Mouse (Mus musculus) layer of hippocampus, adult 8-10 months (tissue): ENCODE data around the gene Elavl4. TPM values are rescaled to one million over a fixed set of nuclear protein-coding genes. Genes with fewer than 3 reads are reported as not detected.

Source experiments
- DNase-seq, 2 experiments: peaks; one replicate each; pipeline ENCODE4 v3.0.0; 2022; ENCODE audit warnings: low spot score in 2 of 2
- total RNA-seq, 4 experiments: library from RNA; stranded (reverse); gene quantifications; 2 replicates each; pipeline ENCODE4 v1.2.4; 2022

Gene Elavl4
- total RNA-seq, 4 experiments from 2014 or later: 53.0 to 72.3 (median 67.6) TPM

- peak in 1 of 2 experiments; percentile 42 for DNase-seq
Observed at GRCm38 (mm10) chr4:110165217-110165616, 186.5 kb downstream of the Elavl4 start.

GRCm38 (mm10) chr4:110161600-110161999, 190.1 kb downstream of the Elavl4 start:
- DNase-seq: no peak

DNA sequence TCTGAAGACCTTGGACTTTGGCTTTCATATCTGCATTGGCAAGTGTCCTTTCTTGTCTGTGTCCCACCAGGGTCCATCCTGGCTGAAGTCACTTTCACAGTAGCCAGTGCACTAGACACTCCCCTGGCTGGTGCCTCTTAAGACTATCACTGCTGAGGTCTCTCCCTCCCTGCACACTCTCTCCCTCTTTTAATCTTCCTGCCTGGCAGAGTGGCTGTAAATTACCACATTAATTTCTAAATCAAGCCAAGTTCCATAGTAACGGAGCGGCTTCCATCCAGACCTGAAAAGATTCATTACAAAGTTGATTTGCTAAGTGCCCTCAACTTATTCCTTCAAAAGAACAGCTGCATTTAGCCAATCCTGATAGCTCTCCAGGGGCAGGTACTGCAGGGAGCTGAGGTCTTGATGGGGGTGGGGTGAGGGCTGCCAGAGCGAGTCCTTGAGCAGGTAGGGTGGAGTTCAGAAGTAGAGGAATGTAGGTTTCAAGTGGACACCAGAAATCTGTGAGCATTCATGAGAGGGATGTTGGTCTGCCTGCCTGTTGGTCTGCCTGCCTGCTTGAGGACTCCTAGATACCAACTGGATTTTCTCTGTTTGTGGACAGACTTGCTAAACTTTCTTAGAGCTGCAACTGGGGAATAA, 194.1 kb downstream of the Elavl4 start:
- no peak for DNase-seq

- no peak for DNase-seq
Observed at GRCm38 (mm10) chr4:110155954-110156353, 195.8 kb downstream of the Elavl4 start.

Other genes starting within 250 kb of the Elavl4 start
- gene Agbl4, start 45.8 kb upstream of the Elavl4 start, total RNA-seq: 10 to 100 TPM; 16.6 to 20.8 (median 18.6) TPM